In genomic region chr5:127865157-127865556, GRCm38 (mm10) we compare ENCODE assay signal across 17 mouse cellular contexts.
"Had no signal": no experiment of that assay in that cellular context is flagged by ENCODE, and none has a peak within 500 bp of the region (broad histone marks: within the 10 kb centered on the region; RNA-seq: fewer than 3 reads in every experiment).

No protein-coding gene starts in this region.

- DNase-seq: gastrocnemius, postnatal 14 days; gastrocnemius, postnatal 36 days; heart, adult 11 months; heart, adult 2 months; heart, postnatal 14 days; heart, postnatal 36 days; kidney, adult 11 months; kidney, adult 2 months; kidney, adult 9 months; kidney, postnatal 14 days; kidney, postnatal 36 days; layer of hippocampus, adult 9-11 months; layer of hippocampus, postnatal 36 days; left cerebral cortex, postnatal 4 days had no signal

- ATAC-seq: hindbrain, postnatal 0 days; intestine, embryonic 16.5 days; liver, embryonic 12.5 days had no signal
